Mouse (Mus musculus) left cerebral cortex, postnatal 14 days (tissue): ENCODE data around the gene Pnlip. TPM values are rescaled to one million over a fixed set of nuclear protein-coding genes. Genes with fewer than 3 reads are reported as not detected.
A peak's percentile ranks its signal among the peaks of the same experiment; 100 is the strongest.

ENCODE experiments used
- DNase-seq, 2 experiments: peaks; one replicate each; pipeline ENCODE4 v3.0.0; 2021 to 2022; ENCODE audit warnings: low spot score in 2 of 2, mixed read lengths in 1 of 2
- intact Hi-C: fragments of 180-260 bp; cut with DNase I; formaldehyde crosslinking; loops from one replicate; pipeline ENCODE4 v1.15.1; 2025
- long read RNA-seq, 2 experiments: library from polyadenylated mRNA; stranded (forward); transcript quantifications; one replicate each; pipeline ENCODE4 v2.0.0; 2021
- total RNA-seq, 2 experiments: library from RNA; stranded (reverse); gene quantifications; 2 replicates each; pipeline ENCODE4 v1.2.3; 2021

Gene Pnlip
- total RNA-seq = 1 to 10 TPM; 4.4 to 5.1 TPM
- long read RNA-seq, experiment 1, partial matches to known transcripts = 0 of 3 reads
- long read RNA-seq, experiment 1, other reads (novel, unspliced or antisense) = 3 of 3 reads
- long read RNA-seq, experiment 2, partial matches to known transcripts = 0 of 4 reads
- long read RNA-seq, experiment 2, other reads (novel, unspliced or antisense) = 4 of 4 reads

DNA sequence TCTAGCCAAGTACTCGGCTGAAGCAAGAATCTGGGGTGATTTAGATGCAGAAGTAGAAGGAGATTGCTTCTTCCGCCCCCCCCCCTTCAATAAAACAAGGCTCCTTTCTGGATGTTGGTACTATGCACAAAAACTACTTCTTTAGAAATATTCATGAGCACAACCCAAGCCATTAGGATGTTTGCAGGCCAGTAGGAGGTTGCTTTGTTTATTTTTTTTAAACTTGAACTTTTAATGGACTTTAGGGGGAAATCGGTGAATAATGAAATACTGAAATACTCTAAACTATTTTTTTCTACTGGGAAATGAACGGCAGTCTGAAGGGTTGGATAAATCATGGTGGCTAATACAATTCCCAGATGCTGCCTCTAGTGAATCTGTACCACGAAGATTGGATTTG lies at the start of gene Pnlip:
Gene Pnlip (plus strand): TSS at position 301 of the 400 bp plus-strand sequence.
- DNase-seq = no peak
- intact Hi-C loops = no loop called here

DNA sequence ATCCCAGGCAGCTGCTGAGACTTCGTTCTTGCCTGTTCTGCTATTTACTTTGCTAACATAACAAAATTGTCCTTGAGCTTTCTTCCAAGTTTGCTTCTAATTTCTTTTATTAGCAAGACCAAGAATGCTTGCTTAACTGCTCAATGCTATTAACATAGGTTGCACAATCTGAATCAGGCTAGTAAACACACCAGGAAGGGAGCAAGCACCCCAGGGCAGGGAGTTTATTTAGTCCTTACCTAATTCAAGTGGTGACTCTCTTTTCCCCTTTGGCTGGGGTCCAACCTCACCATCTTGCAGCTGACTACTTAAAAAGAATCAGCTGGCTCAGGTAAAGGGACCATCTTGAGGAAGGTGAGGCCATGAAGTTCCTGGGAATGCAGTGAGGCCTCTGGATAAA lies 42.6 kb upstream of the Pnlip start:
- no peak for DNase-seq
- intact Hi-C loops = no loop called here

DNA sequence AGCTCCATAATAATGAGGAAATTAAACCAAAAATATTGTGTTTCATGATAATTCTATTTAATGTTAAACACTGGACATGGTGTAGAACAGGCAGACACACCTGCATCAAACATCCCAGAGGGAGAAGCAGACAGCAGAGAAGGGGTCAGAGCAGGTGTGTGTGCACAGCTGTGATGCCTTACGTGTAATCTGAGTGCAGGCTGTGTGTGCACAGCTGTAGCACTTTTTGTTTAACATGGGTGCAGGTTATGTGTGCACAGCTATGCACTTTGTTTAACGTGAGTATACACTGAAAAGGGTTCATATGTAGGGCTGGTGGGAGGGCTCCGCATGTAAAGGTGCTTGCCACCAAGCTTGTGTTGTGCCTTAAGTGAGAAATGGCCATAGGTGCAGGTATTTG lies 39.6 kb upstream of the Pnlip start:
- no peak for DNase-seq
- intact Hi-C loops = no loop called here

DNA sequence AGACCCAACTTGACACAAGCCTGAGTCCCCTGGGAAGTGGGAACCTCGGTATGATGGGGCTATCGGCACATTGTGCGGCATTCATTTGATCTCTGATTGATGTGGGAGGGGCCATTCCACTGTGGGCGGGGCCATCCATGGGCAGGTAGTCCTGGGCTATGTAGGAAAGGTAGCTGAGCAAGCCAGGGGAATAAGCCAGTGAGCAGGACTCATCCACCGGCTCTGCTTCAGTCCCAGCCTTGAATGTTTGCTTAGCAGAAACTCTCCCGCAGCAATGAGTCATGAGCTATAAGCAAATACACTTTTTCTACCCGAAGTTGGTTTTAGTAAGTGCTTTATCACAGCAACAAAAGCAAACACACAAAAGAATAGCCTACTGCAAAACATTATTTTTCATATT lies 35.7 kb upstream of the Pnlip start:
- no peak for DNase-seq
- intact Hi-C loops = no loop called here

DNA sequence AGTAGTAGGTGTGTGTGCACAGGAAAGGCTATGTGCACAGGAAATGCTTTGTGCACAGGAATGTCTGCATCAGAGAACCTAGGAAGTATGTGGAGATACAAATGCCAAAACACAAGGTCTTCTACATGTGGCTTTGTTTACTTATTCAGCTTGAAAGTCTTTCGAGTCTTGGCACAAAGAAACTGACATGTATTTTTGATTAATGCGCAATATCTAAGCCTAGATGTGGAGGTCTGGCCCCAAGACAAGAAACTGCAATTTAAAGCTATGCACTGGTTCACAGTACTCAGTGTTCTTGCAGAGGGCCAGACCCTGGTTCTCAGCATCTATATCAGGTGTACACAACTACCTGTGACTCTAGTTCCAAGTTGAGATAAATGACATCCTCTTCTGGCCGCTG lies 31.6 kb upstream of the Pnlip start:
- intact Hi-C loops = no loop called here
- no peak for DNase-seq

DNA sequence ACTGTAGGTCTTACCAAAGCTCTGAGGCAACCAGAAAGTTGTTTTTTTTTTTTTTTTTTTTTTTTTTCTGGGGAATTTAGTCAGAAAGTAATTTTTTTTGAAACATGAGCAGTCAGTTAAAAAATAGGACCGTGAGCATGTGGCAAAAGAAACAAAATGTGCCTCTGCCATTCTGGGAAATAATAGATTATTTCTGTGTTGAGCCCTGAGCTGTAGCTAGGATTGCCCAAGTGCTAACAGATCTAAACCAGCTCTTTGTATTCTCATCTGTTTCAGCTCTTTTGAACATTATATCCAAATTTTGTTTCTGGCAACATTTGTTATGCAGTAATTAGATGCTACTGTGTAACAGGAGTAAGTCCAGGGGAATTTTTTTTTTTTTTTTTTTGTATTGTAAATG lies 30.7 kb upstream of the Pnlip start:
- DNase-seq = peak in 1 of 2 experiments; percentile 9
- intact Hi-C loops = no loop called here

DNA sequence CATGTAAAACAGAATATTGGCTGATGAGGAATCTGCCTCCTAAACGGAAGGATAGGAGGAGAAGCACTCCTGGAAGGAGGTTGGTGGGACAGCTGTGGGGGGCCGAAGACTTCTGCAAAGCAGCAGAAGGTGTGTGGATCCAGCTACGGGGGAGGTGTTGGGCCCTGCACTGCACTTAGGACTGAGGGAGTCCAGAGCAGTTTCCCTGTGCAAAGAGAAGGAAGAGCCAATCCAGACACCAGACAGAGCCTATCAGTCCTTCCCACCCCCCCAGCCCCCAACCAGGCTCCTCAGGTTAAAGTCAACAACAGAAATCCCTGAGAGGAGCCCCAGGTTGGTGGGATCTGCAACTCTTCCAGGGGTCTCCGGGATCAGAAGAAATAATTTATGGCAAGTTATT lies 27.5 kb upstream of the Pnlip start:
- DNase-seq = no peak
- intact Hi-C loops = loop anchor here (5.0 kb wide), 1 partner anchor 967 kb away; no protein-coding TSS in a partner anchor

DNA sequence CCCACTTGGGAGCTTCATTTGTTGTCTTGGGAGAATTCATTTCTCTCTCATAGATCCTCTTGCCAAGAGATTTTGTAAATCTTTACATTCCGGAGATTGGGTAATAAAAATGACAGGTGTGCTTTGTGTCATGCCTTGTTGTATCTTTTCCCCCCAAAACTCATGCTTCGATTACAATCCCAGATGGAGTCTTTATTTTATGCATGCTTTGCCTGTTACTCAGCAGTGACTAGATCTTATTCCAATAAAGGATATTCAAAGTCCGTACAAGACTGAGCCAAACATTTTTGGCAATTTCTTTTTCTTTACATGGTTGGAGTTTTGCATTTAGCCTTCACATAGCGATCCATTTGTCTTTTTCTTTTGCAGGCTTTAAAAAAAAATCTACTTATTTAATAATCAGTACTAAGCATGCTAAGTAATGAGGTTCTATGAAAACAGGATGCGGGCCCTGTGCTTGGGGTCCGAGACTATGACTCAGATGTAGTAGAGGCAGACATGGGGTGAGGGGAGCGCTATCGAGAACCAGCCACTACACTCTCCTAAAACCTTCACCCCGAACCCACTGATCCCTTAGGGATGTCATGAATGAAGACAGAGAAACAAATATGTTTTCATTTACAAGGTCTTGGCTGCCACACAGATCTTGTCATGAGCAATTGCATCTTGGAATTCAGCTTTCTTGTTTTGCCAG lies 26.9 kb upstream of the Pnlip start:
- intact Hi-C loops = loop anchor here (5.0 kb wide), 1 partner anchor 968 kb away; no protein-coding TSS in a partner anchor
- DNase-seq = no peak

DNA sequence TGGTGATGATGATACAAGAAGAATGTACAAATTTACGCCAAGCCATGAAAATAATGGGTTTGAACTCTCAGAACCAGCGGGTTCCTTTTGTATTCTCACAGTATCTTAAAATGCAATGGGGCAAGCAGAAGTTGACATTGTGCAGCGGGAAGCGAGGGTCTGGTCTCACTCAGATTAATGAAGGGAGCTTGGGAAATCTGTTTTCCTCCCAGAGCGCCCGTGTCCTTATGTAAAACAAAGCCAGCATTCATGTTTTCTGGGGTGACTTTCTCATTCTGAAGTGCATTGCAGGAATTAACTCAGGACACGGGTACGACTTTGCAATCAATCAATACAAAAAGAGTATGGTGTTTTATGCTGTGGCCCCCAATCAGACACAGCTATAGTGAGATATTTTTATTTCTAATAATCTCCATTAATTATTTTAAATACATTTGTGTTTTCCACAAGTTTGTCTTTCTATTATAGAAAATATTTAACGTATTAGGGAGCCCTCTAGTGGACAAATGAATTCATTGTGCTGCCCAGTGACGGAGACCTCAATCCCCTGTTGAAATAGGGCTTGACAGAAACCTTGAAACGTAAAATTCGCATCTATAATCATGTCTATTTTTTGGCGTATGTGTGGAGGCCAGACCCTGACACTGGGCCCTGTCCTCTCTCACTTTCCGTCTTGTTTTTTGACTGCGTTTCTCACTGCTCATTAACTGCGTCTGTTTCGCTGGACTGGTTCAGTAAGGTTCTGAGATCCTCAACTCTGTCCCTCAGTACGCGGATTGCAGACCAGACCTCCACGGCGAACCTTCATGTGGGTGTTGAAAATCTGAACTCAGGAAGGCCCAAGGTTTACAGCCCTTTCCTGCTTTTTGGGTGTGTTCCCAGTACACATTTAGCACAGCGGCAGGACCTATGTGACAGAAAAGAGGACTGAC lies 24.6 kb upstream of the Pnlip start:
- intact Hi-C loops = loop anchor here (5.0 kb wide), 1 partner anchor 970 kb away; no protein-coding TSS in a partner anchor
- peak; percentile 26 to 43 for DNase-seq

DNA sequence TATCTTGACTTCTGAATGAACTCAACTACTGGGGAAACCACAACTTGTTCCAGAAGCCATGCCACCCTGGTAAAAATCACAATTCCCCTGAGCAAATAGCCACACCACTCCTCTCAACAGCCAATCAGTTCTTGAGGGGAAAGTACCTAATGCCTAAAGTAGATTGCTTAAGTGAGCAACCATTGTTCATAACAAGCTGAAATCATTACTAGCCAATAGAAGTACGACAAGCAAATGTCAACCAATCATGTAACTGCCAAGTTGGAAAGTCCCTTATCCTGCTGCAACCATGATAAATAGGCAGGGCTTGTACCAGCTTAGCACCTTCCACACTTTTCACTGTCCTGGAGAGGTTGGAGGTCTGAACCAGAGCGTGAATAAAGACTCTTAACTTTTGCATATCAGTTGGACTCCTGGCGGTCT lies 22.9 kb upstream of the Pnlip start:
- intact Hi-C loops = loop anchor here (5.0 kb wide), 1 partner anchor 972 kb away; no protein-coding TSS in a partner anchor

DNA sequence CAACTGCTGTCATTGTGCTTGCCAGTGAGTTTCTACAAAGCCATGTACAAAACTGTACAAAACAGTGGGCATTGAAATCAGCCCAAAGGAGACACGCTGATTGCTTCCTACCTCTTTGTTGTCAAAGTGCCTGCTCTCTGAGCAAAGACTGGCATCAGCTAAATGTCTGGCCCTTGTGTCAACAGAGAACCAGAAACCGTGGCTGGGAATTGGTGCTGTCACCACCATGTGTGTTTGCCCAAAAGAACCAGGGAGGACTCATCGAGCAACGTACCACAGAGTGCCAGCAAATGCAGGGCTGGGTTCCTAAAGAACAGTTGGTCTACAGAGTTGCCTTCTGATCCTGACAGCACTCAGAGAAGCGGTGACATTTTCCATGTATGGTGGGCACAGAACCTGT lies 2.3 kb upstream of the Pnlip start:
- no peak for DNase-seq
- intact Hi-C loops = no loop called here

More for the DNA sequence above, 22.9 kb upstream of the Pnlip start:
- DNase-seq = no peak

DNA sequence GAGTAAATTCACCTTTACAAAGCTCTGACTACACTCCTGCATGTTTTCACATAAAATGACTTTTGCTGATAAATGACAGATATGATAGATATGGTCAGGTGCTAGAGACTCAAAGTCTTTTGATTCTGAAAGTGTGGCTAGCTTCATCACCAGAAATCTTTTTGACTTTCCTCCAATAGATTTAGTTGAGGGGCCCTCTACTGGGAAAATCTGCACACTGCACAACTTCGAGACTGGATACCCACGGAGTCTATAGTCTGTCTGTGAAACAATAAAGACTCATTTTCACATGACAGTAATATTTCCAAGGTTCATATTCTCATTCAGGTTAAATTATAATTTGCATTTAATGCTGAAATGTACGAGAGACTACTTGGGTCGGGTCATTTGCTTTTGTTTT lies 9.8 kb downstream of the Pnlip start:
- intact Hi-C loops = no loop called here
- peak; percentile 23 to 34 for DNase-seq

DNA sequence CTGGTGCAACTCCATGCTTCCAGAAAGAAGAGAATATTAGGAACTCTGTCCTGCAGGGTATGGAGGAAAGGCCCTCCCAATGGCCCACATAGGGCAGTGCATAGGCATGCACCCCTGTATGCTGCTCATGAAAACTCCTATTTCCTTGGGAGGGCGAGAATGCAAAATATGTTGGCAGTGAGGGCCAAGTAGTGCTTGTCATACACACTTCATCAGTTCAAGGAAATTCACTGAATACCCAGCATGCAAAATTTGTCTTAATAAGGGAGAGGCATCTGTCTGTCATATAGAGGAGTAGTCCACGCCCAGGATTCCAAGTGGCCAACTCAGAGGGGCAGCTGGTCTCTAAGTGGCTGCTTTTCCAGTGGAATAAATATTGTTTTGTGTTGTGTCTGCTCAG lies 11.0 kb downstream of the Pnlip start:
- intact Hi-C loops = no loop called here

DNA sequence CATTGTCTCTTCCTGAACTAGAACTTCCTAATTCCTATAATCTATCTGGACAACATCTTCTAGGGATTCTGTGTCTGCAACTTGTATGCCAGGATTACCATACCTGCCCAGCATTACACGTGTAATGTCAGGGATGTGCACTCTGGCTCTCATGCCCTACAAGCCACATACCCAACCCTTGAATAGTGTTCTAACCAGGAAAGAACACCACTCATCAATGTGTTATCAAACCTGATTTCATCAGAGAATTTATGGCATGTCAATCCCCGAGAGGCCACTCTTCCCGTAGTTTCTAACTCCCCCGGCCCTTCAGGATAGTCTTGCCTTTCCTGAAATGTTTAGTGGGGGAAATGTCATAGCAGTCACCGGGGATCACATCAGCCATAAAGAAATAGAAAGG lies 12.6 kb downstream of the Pnlip start:
- intact Hi-C loops = no loop called here
- no peak for DNase-seq

More for the DNA sequence above, 11.0 kb downstream of the Pnlip start:
- no peak for DNase-seq

DNA sequence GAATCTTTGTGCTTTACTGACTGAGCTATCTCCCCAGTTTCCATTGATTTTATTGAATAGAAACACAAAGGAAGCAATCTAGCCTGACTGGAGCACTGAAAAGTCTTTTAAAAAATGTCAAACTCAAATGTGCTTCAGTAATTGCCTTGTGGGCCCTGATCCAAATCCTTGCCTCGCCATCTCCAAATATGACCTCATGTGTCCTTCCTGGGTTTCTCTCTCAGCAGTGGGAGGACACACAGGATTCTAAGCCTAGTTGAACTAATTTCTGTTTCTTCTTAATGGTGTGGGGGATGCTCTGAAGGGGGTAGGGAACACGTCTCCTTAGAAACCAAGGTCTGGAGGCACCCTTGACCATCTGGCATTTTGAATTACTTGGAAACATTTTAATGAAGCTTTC lies 22.3 kb downstream of the Pnlip start:
- no peak for DNase-seq
- intact Hi-C loops = no loop called here

DNA sequence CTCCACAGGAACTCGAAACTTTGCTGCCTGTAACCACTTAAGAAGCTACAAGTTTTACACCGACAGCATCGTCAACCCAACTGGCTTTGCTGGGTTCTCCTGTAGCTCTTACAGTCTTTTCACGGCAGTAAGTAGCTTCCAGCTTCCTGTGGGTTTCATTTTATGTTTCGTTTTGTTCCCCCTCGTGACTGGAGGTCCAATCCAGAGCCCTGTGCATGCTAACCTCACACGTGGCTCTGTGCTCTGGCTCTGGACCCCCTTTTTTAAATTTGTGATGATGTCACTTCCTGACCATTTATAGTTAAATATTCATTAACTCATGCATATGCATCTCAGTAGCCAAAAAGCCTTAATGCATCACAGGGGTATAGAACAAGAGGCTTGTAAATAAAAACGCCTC lies 24.8 kb downstream of the Pnlip start:
- intact Hi-C loops = no loop called here
- no peak for DNase-seq

DNA sequence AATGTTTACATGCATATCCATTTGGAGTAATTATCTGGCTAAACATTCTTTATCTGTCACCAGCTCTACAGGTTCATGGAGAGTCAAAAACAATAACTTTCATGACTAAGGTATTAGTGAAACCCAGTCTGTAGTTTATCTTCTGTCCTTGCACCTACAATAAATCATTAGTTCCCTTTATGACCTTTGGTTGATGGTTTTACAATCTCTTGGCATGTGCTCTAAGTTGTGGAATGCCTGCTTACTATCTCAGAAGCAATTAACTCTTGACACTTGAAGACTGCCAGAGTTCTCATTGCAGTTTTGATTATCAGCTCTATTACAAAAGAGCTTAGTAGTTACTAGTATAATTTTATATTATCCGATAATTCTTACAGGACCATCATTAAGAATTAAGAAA lies 36.6 kb downstream of the Pnlip start:
- intact Hi-C loops = no loop called here
- no peak for DNase-seq

DNA sequence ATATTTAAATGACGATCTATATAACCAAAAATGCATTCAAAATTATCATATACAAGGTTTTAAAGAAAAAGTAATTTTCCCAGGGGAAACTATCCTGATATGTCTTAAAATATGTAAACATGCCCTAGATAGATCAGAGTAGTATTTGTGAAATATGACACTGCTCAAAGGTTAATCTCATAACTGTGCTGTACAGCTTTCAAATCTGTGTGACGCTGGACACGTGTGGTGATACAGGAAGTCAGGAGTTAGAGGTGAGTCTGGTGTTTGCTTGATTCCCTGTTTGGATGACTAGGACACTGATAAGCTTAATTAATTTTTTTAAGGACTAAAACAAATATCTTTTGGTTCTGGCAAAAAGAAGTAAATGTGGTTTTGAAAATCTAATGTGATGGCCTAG lies 43.0 kb downstream of the Pnlip start:
- intact Hi-C loops = no loop called here

DNA sequence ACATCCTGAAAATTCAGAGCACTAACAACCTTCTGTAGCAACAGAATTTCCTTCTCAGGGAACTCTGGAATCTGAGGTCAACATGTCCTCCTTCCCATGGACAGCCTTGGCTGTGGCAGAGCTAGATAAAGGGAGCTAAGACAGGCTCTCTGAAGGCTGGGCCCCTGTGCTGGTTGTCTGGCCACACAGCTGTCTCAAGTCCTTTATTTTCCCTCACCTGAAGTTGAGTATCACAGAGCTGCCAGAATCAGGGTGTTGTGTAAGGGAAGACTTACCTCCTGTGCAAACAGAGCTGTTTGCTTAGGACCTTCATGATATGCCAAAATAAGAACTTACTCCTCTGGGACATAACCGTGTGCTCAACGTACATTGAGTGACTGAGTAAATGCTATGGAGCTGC lies 43.9 kb downstream of the Pnlip start:
- DNase-seq = no peak
- intact Hi-C loops = no loop called here

More for the DNA sequence above, 43.0 kb downstream of the Pnlip start:
- no peak for DNase-seq

DNA sequence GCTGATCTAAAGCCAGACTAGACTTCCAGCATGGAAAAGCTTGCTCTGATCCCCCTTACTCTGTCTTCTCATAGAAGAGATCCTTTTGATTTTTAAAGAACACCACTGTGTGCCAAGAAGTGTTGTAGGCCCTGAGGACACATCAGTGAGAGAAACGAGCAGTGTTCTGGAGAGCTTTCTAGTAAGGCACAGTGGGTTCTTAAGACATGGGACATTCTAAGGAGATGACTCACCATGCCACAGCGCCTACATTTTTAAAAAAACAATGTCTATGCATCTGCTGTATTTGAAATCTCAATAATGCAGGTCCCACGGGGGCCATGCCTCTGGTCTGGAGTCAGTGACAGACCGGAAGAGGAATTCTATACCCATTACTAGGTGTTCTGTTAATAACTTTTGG lies 52.3 kb downstream of the Pnlip start:
- DNase-seq = peak in 1 of 2 experiments; percentile 20
- intact Hi-C loops = no loop called here
